Mouse (Mus musculus) MEL (cell line): ENCODE data around the gene Hivep2. TPM values are rescaled to one million over a fixed set of nuclear protein-coding genes. Genes with fewer than 3 reads are reported as not detected.

Experiments
- DNase-seq: peaks from one replicate; pipeline ENCODE4 v3.0.0; 2011; ENCODE audit warnings: low read depth, low spot score
- H3K27ac ChIP-seq: 2 replicates; pipeline ENCODE4 v1.5.1; 2012; ENCODE audit warnings: low read depth, mild to moderate bottlenecking, control low read depth, low read length, moderate library complexity; ENCODE audit not compliant: control insufficient read depth
- H3K27me3 ChIP-seq, 2 experiments: fragments of 150-350 bp in 1 of 2; sonication (generic) in 1 of 2; 2 replicates each; pipeline ENCODE4 v1.6.1; 2012; ENCODE audit warnings: low read length in 2 of 2, mild to moderate bottlenecking in 2 of 2, improper control_type of control experiment in 1 of 2, moderate library complexity in 1 of 2; ENCODE audit not compliant: insufficient read depth in 2 of 2, control insufficient read depth in 1 of 2
- H3K36me3 ChIP-seq, 2 experiments: 2 replicates each; pipeline ENCODE4 v1.6.1; 2012 to 2014; ENCODE audit warnings: low read length in 2 of 2, improper control_type of control experiment in 1 of 2, inconsistent platforms in 1 of 2, mild to moderate bottlenecking in 1 of 2; ENCODE audit not compliant: insufficient read depth in 2 of 2, control insufficient read depth in 1 of 2
- H3K4me1 ChIP-seq, 2 experiments: fragments of 150-350 bp in 1 of 2; sonication (generic) in 1 of 2; 2 replicates each; pipeline ENCODE4 v1.6.1; 2012; ENCODE audit warnings: low read length in 2 of 2, improper control_type of control experiment in 1 of 2, mild to moderate bottlenecking in 1 of 2; ENCODE audit not compliant: insufficient read depth in 2 of 2, control insufficient read depth in 1 of 2
- H3K4me3 ChIP-seq, 2 experiments: fragments of 150-350 bp in 1 of 2; sonication (generic) in 1 of 2; 2 replicates each; pipeline ENCODE4 v1.5.1; 2012; ENCODE audit warnings: low read depth in 2 of 2, low read length in 2 of 2, mild to moderate bottlenecking in 2 of 2, moderate library complexity in 2 of 2, control low read depth in 1 of 2, improper control_type of control experiment in 1 of 2; ENCODE audit not compliant: control insufficient read depth in 1 of 2, insufficient read depth in 1 of 2
- H3K79me2 ChIP-seq: 2 replicates; pipeline ENCODE4 v1.6.1; 2012; ENCODE audit warnings: mild to moderate bottlenecking, low read length, moderate library complexity; ENCODE audit not compliant: control insufficient read depth, poor library complexity, insufficient read depth
- H3K9ac ChIP-seq: 2 replicates; pipeline ENCODE4 v1.6.1; 2012; ENCODE audit warnings: low read depth, mild to moderate bottlenecking, control low read depth, low read length, moderate library complexity; ENCODE audit not compliant: control insufficient read depth, poor library complexity, severe bottlenecking
- H3K9me3 ChIP-seq: fragments of 150-350 bp; sonication (generic); replicated peaks from 2 replicates; pipeline ENCODE4 v1.6.1; 2012; ENCODE audit warnings: mild to moderate bottlenecking, low read length, improper control_type of control experiment, moderate library complexity; ENCODE audit not compliant: insufficient read depth
- BHLHE40 ChIP-seq: IDR thresholded peaks from 2 replicates; pipeline ENCODE4 v1.6.1; 2012; ENCODE audit warnings: low read depth, mild to moderate bottlenecking, inconsistent platforms, low read length, improper control_type of control experiment, borderline replicate concordance
- CTCF ChIP-seq, 3 experiments: IDR thresholded peaks in 2 of 3; conservative IDR thresholded peaks in 1 of 3; 2 replicates each; pipeline ENCODE4 v1.5.1; 2011 to 2012; ENCODE audit warnings: low read length in 3 of 3, low read depth in 2 of 3, mild to moderate bottlenecking in 2 of 3, improper control_type of control experiment in 1 of 3, inconsistent platforms in 1 of 3, mixed read lengths in 1 of 3, moderate library complexity in 1 of 3; ENCODE audit not compliant: control insufficient read depth in 1 of 3, insufficient read depth in 1 of 3, poor library complexity in 1 of 3, severe bottlenecking in 1 of 3
- E2F4 ChIP-seq: IDR thresholded peaks from 2 replicates; pipeline ENCODE4 v1.6.1; 2011; ENCODE audit warnings: low read depth, low read length, improper control_type of control experiment, borderline replicate concordance
- ELF1 ChIP-seq: IDR thresholded peaks from 2 replicates; pipeline ENCODE4 v1.6.1; 2014; ENCODE audit warnings: low read depth, mild to moderate bottlenecking, inconsistent platforms, low read length, improper control_type of control experiment, moderate library complexity
- EP300 ChIP-seq, 2 experiments: IDR thresholded peaks; 2 replicates each; pipeline ENCODE4 v1.6.1; 2011; ENCODE audit warnings: improper control_type of control experiment in 2 of 2, low read length in 2 of 2, low read depth in 1 of 2, mild to moderate bottlenecking in 1 of 2
- GATA1 ChIP-seq: IDR thresholded peaks from 2 replicates; pipeline ENCODE4 v1.6.1; 2011; ENCODE audit warnings: low read depth, low read length, improper control_type of control experiment
- JUND ChIP-seq: IDR thresholded peaks from 2 replicates; pipeline ENCODE4 v1.6.1; 2011; ENCODE audit warnings: low read depth, mild to moderate bottlenecking, improper control_type of control experiment, low read length
- MAFK ChIP-seq: IDR thresholded peaks from 2 replicates; pipeline ENCODE4 v1.6.1; 2011; ENCODE audit warnings: low read depth, mild to moderate bottlenecking, low read length, improper control_type of control experiment, borderline replicate concordance
- MAX ChIP-seq: IDR thresholded peaks from 2 replicates; pipeline ENCODE4 v1.6.1; 2011; ENCODE audit warnings: low read length, improper control_type of control experiment
- MAZ ChIP-seq: IDR thresholded peaks from 2 replicates; pipeline ENCODE4 v1.6.1; 2012; ENCODE audit warnings: low read depth, mild to moderate bottlenecking, inconsistent platforms, low read length, improper control_type of control experiment
- MEF2A ChIP-seq: IDR thresholded peaks from 2 replicates; pipeline ENCODE4 v1.6.1; 2014; ENCODE audit warnings: low read depth, mild to moderate bottlenecking, inconsistent platforms, low read length, improper control_type of control experiment; ENCODE audit not compliant: poor library complexity, insufficient replicate concordance, severe bottlenecking; ENCODE audit errors: extremely low read depth
- MXI1 ChIP-seq: IDR thresholded peaks from 2 replicates; pipeline ENCODE4 v1.6.1; 2011; ENCODE audit warnings: mild to moderate bottlenecking, low read depth, low read length, improper control_type of control experiment
- MYC ChIP-seq: IDR thresholded peaks from 2 replicates; pipeline ENCODE4 v1.6.1; 2011; ENCODE audit warnings: low read depth, mild to moderate bottlenecking, low read length, improper control_type of control experiment, moderate library complexity
- NRF1 ChIP-seq: IDR thresholded peaks from 2 replicates; pipeline ENCODE4 v1.6.1; 2014; ENCODE audit warnings: low read depth, mild to moderate bottlenecking, inconsistent platforms, low read length, improper control_type of control experiment, moderate library complexity; ENCODE audit not compliant: poor library complexity, insufficient read depth, severe bottlenecking
- POLR2AphosphoS5 ChIP-seq: IDR thresholded peaks from 2 replicates; pipeline ENCODE4 v1.6.1; 2012; ENCODE audit warnings: low read depth, borderline replicate concordance, mild to moderate bottlenecking, inconsistent platforms, low read length, moderate library complexity, mixed read lengths
- SMC3 ChIP-seq: IDR thresholded peaks from 2 replicates; pipeline ENCODE4 v1.6.1; 2011; ENCODE audit warnings: low read depth, low read length, improper control_type of control experiment
- TCF12 ChIP-seq: IDR thresholded peaks from 2 replicates; pipeline ENCODE4 v1.6.1; 2014; ENCODE audit warnings: low read depth, mild to moderate bottlenecking, inconsistent platforms, low read length, improper control_type of control experiment, moderate library complexity
- USF1 ChIP-seq: IDR thresholded peaks from 2 replicates; pipeline ENCODE4 v1.6.1; 2014; ENCODE audit warnings: low read depth, mild to moderate bottlenecking, inconsistent platforms, low read length, improper control_type of control experiment, moderate library complexity
- ZC3H11A ChIP-seq: IDR thresholded peaks from 2 replicates; pipeline ENCODE4 v1.6.1; 2012; ENCODE audit warnings: low read depth, mild to moderate bottlenecking, inconsistent platforms, low read length, improper control_type of control experiment
- ZMIZ1 ChIP-seq: IDR thresholded peaks from 2 replicates; pipeline ENCODE4 v1.6.1; 2012; ENCODE audit warnings: low read depth, mild to moderate bottlenecking, inconsistent platforms, low read length, improper control_type of control experiment, moderate library complexity
- ZNF384 ChIP-seq: IDR thresholded peaks from 2 replicates; pipeline ENCODE4 v1.6.1; 2012; ENCODE audit warnings: low read depth, mild to moderate bottlenecking, inconsistent platforms, low read length, improper control_type of control experiment
- polyA plus RNA-seq, 2 experiments: library from polyadenylated mRNA; stranded (reverse) in 1 of 2; unstranded in 1 of 2; fragments of >175 nt in 1 of 2; fragments of >200 nt in 1 of 2; gene quantifications; 2 replicates each; pipeline versions ENCODE4 v1.2.1 to v1.2.4; 2012; ENCODE audit warnings: low replicate concordance in 2 of 2, low read depth in 1 of 2; ENCODE audit not compliant: insufficient read length in 2 of 2, insufficient read depth in 1 of 2, missing spikeins in 1 of 2
- total RNA-seq: library from RNA; depleted of rRNA; stranded (reverse); fragments of 300-350 nt; gene quantifications from 2 replicates; pipeline ENCODE4 v1.2.3, GENCODE M21; 2012

The Hivep2 gene
- total and polyA plus RNA-seq, 3 experiments = not detected

DNA sequence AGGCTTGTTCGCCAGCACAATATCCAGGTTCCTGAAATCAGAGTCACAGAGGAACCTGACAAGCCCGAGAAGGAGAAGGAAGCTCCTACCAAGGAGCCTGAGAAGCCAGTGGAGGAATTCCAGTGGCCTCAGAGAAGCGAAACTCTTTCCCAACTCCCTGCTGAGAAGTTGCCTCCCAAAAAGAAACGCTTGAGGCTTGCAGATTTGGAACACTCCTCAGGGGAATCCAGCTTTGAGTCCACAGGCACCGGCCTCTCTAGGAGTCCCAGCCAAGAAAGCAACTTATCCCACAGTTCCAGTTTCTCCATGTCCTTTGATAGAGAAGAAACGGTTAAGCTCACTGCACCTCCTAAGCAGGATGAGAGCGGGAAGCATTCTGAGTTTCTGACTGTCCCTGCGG, 164.4 kb downstream of the Hivep2 start:
- Histone ChIP-seq H3K36me3 (no peaks in the 10 kb centered on the region), H3K27me3 (no peaks in the 10 kb centered on the region), H3K79me2 (no peaks in the 10 kb centered on the region), H3K9me3 (no peaks in the 10 kb centered on the region), H3K27ac (no peak overlapping the region), H3K9ac (no peak overlapping the region), H3K4me3 (no peak overlapping the region), H3K4me1 (no peaks in the 10 kb centered on the region)
- DNase-seq = no peak
- TF ChIP-seq NRF1 = no peak
- no peak for TF ChIP-seq BHLHE40
- no peak for TF ChIP-seq SMC3
- TF ChIP-seq ELF1 = no peak
- TF ChIP-seq USF1 = no peak
- no peak for TF ChIP-seq E2F4

DNA sequence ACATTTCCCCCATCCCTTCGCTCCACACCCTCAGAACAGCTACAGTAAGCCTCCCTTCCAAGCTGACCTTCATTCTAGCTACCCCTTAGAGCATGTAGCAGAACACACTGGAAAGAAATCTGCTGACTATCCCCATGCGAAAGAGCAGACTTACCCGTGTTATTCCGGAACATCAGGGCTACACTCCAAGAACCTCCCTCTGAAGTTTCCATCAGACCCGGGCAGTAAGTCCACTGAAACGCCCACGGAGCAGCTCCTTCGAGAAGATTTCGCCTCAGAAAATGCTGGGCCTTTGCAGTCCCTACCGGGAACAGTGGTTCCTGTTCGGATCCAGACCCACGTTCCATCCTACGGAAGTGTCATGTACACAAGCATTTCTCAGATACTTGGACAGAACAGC, 165.4 kb downstream of the Hivep2 start:
- H3K4me3 ChIP-seq = no peak overlapping the region
- no peaks in the 10 kb centered on the region for H3K4me1 ChIP-seq
- H3K79me2 ChIP-seq = no peaks in the 10 kb centered on the region
- no peak for DNase-seq
- no peak overlapping the region for H3K9ac ChIP-seq
- H3K27me3 ChIP-seq = no peaks in the 10 kb centered on the region
- H3K36me3 ChIP-seq = no peaks in the 10 kb centered on the region
- no peaks in the 10 kb centered on the region for H3K9me3 ChIP-seq
- no peak overlapping the region for H3K27ac ChIP-seq
- no peak for TF ChIP-seq MAFK
- no peak for TF ChIP-seq MYC
- TF ChIP-seq EP300 (IDR thresholded peaks at IDR 0.05; ENCODE audit: low read depth in 1 of 2, low read length in 2 of 2) = no peak
- no peak for TF ChIP-seq GATA1
- no peak for TF ChIP-seq E2F4
- no peak for TF ChIP-seq MXI1
- no peak for TF ChIP-seq BHLHE40
- TF ChIP-seq USF1 = no peak
- TF ChIP-seq JUND = no peak
- no peak for TF ChIP-seq POLR2AphosphoS5
- TF ChIP-seq MAX = no peak
- no peak for TF ChIP-seq MAZ
- TF ChIP-seq ZMIZ1 = no peak
- no peak for TF ChIP-seq CTCF (IDR thresholded peaks at IDR 0.05 in 2 of 3, conservative IDR thresholded peaks at IDR 0.05 in 1 of 3; ENCODE audit: control insufficient read depth in 1 of 3, insufficient read depth in 1 of 3, low read depth in 2 of 3, low read length in 3 of 3, poor library complexity in 1 of 3, severe bottlenecking in 1 of 3)
- no peak for TF ChIP-seq ZC3H11A
- TF ChIP-seq MEF2A = no peak
- no peak for TF ChIP-seq ZNF384
- no peak for TF ChIP-seq TCF12
